Mouse (Mus musculus): ENCODE results near the gene Impdh1. TPM values are rescaled to one million over a fixed set of nuclear protein-coding genes. Genes with fewer than 3 reads are reported as not detected.

Gene Impdh1
- polyA plus RNA-seq, 2 experiments, result 5.2 to 5.8 TPM

DNA sequence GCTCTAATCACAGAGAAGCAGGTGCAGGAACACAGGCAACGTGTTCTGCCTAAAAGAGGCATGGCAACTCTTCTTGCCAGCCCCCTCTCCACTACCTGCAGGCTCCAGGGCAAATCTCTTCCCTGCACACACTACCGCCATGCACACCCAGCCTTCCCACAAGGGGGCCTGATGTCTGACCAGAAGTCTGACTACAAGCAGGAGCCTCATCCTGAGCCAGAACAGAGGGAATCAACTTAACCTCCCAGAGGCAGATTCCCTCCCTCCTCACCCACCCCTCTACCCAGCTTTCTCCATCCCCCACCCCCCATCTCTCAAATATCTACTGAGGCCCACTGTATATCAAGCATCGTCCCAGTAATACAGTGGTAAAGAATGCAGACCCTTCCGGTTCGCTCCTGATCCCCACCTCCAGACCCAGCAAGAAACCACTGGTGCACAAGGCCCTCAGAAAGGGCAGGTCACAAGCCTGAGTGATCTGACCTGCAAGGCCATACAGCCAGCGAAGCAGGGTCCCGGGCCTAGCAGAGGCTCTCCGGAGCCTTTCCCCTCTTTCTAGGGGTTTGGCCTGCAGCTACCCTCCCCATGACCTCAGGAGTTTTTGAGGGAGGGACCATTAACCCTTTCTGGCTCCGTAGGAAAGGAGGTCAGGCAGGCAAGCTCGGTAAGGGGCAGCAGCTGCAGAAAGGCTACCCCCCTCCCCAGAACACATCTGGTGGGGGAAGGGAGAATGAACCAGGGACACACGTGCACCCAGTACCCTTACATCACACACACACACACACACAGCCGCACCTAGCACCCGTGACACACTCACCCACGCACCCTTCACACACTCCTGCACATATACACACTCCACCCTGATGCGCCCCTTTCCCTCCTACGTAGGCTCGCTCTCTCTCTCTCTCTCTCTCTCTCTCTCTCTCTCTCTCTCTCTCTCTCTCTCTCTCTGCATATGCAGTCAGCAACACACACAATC is 38.0 kb downstream of the Impdh1 start:
- Histone ChIP-seq H3K36me3 (replicated peaks; ENCODE audit: control insufficient read depth, insufficient read depth, low read depth) (no peaks in the 10 kb centered on the region), H3K4me3 (ENCODE audit: insufficient read depth in 1 of 2, low read depth in 2 of 2, low read length in 2 of 2) (no peak overlapping the region), H3K9me3 (ENCODE audit: control insufficient read depth, low read length) (no peaks in the 10 kb centered on the region), H3K4me2 (ENCODE audit: low read depth) (no peak overlapping the region), H3K4me1 (replicated peaks; ENCODE audit: control insufficient read depth in 2 of 2, insufficient read depth in 2 of 2, low read length in 1 of 2) (no peaks in the 10 kb centered on the region), H3K9ac (replicated peaks) (no peak overlapping the region), H3K27me3 (ENCODE audit: control insufficient read depth, insufficient read depth, low read length) (peaks cover 60% of the 10 kb centered on the region), H3K27ac (no peak overlapping the region)
- 21% methylated on average over 17 of the region's 17 CpGs for WGBS (ENCODE audit: insufficient replicate concordance)
- DNase-seq (ENCODE audit: low read depth in 3 of 3, low spot score in 3 of 3) (no peak), ATAC-seq (ENCODE audit: insufficient read depth) (no peak)
- TF ChIP-seq CTCF (IDR thresholded peaks at IDR 0.05; ENCODE audit: low read depth) (no peak), EP300 (IDR thresholded peaks at IDR 0.05; ENCODE audit: low read depth) (no peak)

DNA sequence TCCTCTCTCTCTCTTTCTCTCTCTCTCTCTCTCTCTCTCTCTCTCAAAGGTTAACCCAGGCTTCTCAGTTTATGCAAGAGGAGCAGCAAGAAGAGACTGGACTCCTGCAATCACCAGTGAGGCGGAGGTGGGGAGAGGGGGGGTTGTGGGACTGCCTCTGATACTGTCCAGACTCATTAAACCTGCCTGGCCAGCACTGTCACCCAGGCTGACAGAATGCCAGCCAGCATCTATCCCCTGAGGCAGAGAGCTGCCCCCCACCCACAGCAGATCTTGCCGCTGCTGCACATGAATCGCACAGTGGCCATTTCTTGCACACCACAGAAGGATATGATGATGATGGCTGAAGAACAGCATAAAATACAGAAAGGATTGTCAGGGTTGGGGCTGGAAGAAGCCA is 41.1 kb downstream of the Impdh1 start:
- Histone ChIP-seq H3K27me3 (ENCODE audit: control insufficient read depth, insufficient read depth, low read length) (peaks cover 78% of the 10 kb centered on the region), H3K9ac (replicated peaks) (no peak overlapping the region), H3K9me3 (ENCODE audit: control insufficient read depth, low read length) (no peaks in the 10 kb centered on the region), H3K36me3 (replicated peaks; ENCODE audit: control insufficient read depth, insufficient read depth, low read depth) (no peaks in the 10 kb centered on the region), H3K4me2 (ENCODE audit: low read depth) (no peak overlapping the region), H3K27ac (no peak overlapping the region), H3K4me1 (replicated peaks; ENCODE audit: control insufficient read depth in 2 of 2, insufficient read depth in 2 of 2, low read length in 1 of 2) (no peaks in the 10 kb centered on the region), H3K4me3 (ENCODE audit: insufficient read depth in 1 of 2, low read depth in 2 of 2, low read length in 2 of 2) (no peak overlapping the region)
- DNase-seq (ENCODE audit: low read depth in 3 of 3, low spot score in 3 of 3), result no peak
- WGBS (ENCODE audit: insufficient replicate concordance), result 60% methylated on average over 3 of the region's 3 CpGs
- TF ChIP-seq EP300 (IDR thresholded peaks at IDR 0.05; ENCODE audit: low read depth), result no peak
- TF ChIP-seq CTCF (IDR thresholded peaks at IDR 0.05; ENCODE audit: low read depth), result no peak
- no peak for ATAC-seq (ENCODE audit: insufficient read depth)

DNA sequence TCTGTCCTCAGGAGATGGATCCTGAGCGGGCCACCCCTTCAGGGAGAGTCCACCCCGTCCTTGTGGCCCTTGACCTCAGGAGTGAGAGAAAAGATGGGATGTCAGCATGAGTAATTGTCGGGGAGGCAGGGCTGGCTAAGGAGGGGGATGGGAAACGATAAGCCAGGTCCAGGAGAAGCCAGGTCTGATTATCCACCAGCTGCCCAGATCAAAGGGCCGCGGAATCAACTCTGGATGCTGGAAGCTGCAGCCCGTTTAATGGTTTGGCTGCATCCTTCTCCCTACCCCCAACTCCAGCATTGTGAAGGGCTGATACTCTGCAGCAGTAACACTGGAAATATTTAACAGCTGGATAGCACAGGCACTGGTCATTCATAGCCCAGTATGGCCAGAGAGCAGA is 41.8 kb downstream of the Impdh1 start:
- H3K9me3 ChIP-seq (ENCODE audit: control insufficient read depth, low read length), result no peaks in the 10 kb centered on the region
- ATAC-seq (ENCODE audit: insufficient read depth) (no peak), DNase-seq (ENCODE audit: low read depth in 3 of 3, low spot score in 3 of 3) (no peak)
- H3K27ac ChIP-seq, result no peak overlapping the region
- no peak overlapping the region for H3K4me3 ChIP-seq (ENCODE audit: insufficient read depth in 1 of 2, low read depth in 2 of 2, low read length in 2 of 2)
- no peak overlapping the region for H3K4me2 ChIP-seq (ENCODE audit: low read depth)
- H3K36me3 ChIP-seq (replicated peaks; ENCODE audit: control insufficient read depth, insufficient read depth, low read depth), result no peaks in the 10 kb centered on the region
- no peak overlapping the region for H3K9ac ChIP-seq (replicated peaks)
- no peaks in the 10 kb centered on the region for H3K4me1 ChIP-seq (replicated peaks; ENCODE audit: control insufficient read depth in 2 of 2, insufficient read depth in 2 of 2, low read length in 1 of 2)
- peaks cover 78% of the 10 kb centered on the region for H3K27me3 ChIP-seq (ENCODE audit: control insufficient read depth, insufficient read depth, low read length)
- 24% methylated on average over 7 of the region's 7 CpGs for WGBS (ENCODE audit: insufficient replicate concordance)
- no peak for TF ChIP-seq EP300 (IDR thresholded peaks at IDR 0.05; ENCODE audit: low read depth)
- TF ChIP-seq CTCF (IDR thresholded peaks at IDR 0.05; ENCODE audit: low read depth), result no peak

DNA sequence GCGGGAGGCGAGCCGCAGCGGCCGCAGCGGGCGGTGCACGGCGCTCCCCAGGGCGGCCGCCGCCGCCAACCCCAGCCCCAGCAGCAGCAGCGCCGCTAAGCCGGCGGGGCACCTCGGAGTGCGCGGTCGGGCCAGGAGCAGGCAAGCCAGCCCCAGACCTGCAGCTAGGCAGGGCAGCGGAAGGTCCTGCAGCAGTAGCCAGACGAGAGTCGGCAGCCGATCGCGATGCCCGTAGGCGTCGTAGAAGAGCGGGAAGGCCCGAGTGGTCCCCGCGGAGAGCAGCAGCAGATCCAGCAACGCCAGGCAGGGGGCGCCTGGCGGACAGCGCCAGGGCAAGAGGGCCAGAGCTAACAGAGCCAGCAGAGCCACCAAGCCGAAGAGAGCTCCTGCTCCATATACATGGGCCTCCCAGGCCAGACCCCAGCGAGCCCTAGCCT is 45.2 kb downstream of the Impdh1 start:
- Histone ChIP-seq H3K4me1 (replicated peaks; ENCODE audit: control insufficient read depth in 2 of 2, insufficient read depth in 2 of 2, low read length in 1 of 2) (no peaks in the 10 kb centered on the region), H3K4me2 (ENCODE audit: low read depth) (peak overlapping the region; percentile 67), H3K36me3 (replicated peaks; ENCODE audit: control insufficient read depth, insufficient read depth, low read depth) (no peaks in the 10 kb centered on the region), H3K27ac (no peak overlapping the region), H3K4me3 (ENCODE audit: insufficient read depth in 1 of 2, low read depth in 2 of 2, low read length in 2 of 2) (peak overlapping the region; percentile 16 to 40; a peak in 3 of 4 replicates), H3K9me3 (ENCODE audit: control insufficient read depth, low read length) (no peaks in the 10 kb centered on the region), H3K27me3 (ENCODE audit: control insufficient read depth, insufficient read depth, low read length) (peaks cover 80% of the 10 kb centered on the region), H3K9ac (replicated peaks) (no peak overlapping the region)
- ATAC-seq (ENCODE audit: insufficient read depth), result no peak
- under 1% methylated on average over 40 of the region's 40 CpGs for WGBS (ENCODE audit: insufficient replicate concordance)
- DNase-seq (ENCODE audit: low read depth in 3 of 3, low spot score in 3 of 3), result peak in 2 of 3 experiments; percentile 17 to 20
- TF ChIP-seq EP300 (IDR thresholded peaks at IDR 0.05; ENCODE audit: low read depth) (no peak), CTCF (IDR thresholded peaks at IDR 0.05; ENCODE audit: low read depth) (peak; percentile 82)

All from liver, embryonic 14.5 days (tissue).